Mouse (Mus musculus): ENCODE measurements at regions not wholly inside any gene's neighbourhood (a gene's known extent, or its start where the extent isn't known, plus 50 kb on each side); places are given as distances from the start of the nearest gene placed in this dataset.

- DNase-seq = peak; percentile 7
These were observed 73.9 kb upstream of the Itm2a start for GRCm38 (mm10) chrX:107477066-107477465.

GRCm38 (mm10) chrX:107469242-107469641 is 66.1 kb upstream of the Itm2a start:
- DNase-seq = no peak

Data from kidney, adult 11 months (tissue).